Mouse (Mus musculus): Measurements from ENCODE around the gene Btbd9.

The Btbd9 gene

DNA sequence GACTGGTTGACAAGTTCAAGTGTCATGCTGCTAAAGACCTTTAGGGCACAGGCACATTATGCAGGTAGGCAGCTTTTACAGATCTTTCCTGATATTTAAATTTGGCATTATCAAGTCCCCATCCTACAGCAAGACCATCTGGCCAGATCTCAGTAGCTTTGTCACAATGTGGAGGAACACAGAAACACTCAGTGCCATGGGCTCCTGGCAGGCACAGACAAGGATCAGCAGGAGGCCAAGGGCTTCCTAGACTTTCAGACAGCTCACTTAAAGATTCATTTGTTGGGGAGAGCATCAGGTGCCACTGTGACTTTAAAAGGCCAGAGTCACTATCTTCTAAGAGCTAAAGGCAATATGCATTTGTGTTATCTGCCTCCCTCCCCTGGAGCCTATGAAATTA is 293.3 kb downstream of the Btbd9 start:
- no peak for DNase-seq (ENCODE audit: low read depth, low spot score)

DNA sequence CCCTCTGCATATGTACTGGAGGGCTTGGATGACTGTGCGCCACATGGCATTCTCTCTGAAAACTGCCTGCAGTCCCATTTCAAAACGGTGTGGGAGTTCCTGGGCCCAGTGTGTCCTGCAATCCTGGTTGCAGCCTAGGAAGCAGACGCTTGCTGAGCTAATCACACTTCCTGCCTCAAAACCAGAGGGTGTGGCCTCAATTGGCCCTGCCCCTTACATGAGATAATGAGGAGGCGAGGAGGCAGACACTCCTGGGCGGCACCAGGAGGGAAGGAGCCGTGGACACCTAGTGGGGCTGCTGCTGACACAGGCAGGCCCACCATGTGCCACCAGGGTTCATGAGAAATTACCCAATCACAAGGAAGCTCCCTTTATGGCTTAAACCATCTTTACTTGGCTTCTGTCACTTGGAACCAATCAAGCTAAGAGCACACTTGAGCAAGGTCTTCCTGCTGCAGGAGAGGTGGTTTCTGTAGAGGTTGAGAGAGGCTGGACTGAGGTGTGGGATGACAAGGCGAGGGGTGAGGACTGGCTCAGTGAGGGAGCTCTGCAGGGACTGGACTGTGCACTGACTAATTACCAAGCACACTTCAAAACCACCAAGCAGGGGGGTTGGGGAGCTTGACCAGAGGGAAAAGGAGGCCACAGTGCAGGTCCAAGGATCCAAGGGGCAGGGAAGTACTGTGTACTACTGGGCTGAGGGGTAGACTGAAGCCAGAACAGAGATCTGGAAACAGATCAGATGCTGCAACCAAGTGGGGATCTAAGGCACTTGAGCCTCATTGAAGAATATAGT is 295.8 kb downstream of the Btbd9 start:
- DNase-seq (ENCODE audit: low read depth, low spot score) = peak; percentile 82

GRCm38 (mm10) chr17:30279684-30280083 is 296.6 kb downstream of the Btbd9 start:
- DNase-seq (ENCODE audit: low read depth, low spot score) = no peak

DNA sequence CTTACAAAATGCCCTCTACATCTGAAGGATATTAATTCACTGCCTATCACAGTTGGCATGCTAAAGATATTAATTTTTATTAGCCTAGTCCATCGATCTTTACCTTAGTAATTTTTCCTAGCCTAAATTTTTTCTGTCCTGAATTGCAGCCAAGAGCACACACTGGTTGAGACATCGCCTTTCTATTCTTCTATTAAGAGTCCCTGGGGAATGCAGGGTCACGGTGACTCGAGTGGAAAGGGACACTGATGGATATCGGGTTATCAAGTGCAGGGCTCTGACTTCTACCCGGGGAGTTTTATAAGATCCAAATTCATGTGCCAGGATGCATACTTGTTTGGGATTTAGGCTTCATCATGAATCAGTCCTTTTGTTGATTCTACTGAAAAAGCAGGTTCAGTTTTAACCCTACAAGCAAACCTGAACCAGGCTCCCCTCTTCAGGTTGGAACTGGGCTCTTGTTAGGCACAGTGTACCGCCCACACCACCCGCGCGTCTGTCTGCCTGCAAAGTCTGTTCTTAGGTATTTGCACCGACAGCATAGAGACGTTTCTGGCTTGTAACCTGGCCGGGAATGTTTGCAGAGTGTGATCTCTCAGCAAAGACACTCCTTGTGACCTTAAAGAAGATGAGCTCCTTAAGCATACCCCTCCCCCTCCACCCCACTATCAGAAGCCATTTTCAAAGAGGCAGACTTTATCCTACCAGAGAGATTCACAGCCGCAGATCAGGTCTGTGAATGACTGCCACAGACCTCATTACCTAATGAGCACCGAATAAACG is 297.5 kb downstream of the Btbd9 start:
- DNase-seq (ENCODE audit: low read depth, low spot score) = peak; percentile 49

GRCm38 (mm10) chr17:30276477-30276876 is 299.8 kb downstream of the Btbd9 start:
- DNase-seq (ENCODE audit: low read depth, low spot score) = no peak

DNA sequence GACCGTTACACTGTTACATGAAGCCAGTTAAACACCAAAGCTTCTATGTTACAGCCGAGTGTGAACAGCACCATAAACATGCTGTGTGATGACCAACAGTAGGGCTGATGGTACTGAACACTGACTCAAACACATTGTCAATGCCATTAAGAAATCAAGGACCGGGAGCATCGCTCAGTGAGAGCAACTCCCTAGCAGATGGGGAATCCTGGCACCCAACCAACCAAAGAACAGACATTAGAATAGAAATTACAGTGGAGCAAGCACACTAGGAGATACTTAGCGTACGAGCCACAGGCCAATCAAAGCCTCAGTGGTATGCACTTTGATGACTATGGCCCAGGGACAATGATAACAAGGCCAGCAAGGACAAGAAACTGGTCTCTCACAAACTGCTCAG is 303.5 kb downstream of the Btbd9 start:
- DNase-seq (ENCODE audit: low read depth, low spot score) = no peak

DNA sequence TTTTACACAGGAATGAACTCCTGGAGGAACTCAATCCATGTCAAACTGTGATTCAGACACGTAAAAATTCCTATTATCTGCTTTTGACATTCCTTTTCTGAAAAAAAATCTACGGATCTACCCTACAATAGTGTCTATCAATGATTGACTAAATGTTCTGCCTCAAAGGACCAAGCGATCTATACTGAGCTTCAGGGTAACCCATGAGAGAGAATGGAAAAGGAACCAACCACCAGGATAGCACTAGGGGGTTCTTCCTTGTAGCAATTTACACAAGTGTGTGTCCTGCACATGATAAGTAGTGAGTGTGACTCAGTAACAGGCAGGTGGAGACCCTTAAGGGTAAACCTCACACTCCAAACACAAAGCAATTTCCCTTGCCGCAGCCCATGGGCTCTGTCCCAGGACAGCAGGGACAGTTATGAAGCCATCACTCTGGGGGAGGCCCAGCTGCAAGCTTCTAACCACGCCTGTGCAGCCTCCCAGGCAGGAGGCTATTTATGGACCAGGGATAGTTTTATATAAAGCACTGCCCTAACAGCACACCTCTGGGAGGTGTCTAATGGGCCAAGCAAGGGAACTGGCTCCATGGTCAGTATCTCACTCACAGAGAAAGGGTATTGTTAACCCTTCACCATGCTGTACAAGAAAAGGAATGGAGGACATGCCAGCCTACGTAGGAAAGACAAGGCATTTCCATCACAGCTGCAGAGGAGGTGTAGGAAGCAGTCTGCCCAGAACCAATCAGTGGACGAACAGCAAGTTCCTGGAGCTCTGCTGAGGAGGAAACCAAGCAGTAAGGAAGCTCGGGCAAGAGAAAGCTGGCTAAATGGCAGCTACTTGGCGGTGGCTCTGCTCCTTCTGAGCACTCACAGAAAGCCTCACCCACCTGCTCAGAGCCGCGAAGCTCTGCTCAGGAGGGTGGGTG is 306.9 kb downstream of the Btbd9 start:
- DNase-seq (ENCODE audit: low read depth, low spot score) = no peak

- DNase-seq (ENCODE audit: low read depth, low spot score) = no peak
Observed at GRCm38 (mm10) chr17:30268456-30268855, 307.8 kb downstream of the Btbd9 start.

- DNase-seq (ENCODE audit: low read depth, low spot score) = no peak
Observed at GRCm38 (mm10) chr17:30267432-30267973, 308.8 kb downstream of the Btbd9 start.

DNA sequence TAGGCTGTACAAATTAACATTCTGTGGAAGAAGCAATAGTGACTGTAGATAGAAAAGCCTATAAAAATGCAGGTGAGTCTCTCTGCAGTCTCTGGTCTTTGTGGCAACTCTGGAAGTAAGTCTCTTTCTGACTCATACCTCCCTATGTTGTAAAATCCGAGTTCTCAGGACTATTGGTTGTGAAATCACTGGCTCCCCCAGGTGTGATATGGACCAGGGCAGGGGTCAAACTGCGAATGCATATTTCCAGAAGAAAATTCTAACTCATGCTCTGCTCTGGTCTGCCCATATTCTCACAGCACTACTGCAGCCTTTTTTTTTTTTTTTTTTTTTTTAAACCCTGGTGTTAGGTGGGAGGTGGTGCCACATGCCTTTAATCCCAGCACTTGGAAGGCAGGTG is 312.8 kb downstream of the Btbd9 start:
- no peak for DNase-seq (ENCODE audit: low read depth, low spot score)

DNA sequence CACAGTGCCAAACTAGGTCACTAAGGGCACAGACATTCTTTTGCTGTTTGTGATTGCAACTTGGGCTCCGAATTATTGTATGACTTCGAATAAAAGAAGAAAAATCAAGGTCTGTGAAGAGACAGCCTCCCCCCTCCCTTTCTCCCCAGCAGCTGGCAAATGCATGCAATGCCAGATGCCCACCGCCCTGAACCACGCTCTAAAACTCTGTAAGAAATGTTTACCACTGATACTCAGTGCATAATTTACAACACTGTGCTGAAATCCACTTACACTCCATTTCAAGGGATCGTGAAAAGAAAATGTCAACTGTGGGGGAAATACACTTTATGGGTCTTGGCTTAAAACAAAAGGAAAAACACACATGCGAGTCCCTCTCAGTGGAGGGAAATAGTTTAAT is 313.3 kb downstream of the Btbd9 start:
- DNase-seq (ENCODE audit: low read depth, low spot score) = no peak

GRCm38 (mm10) chr17:30262440-30262839 is 313.8 kb downstream of the Btbd9 start:
- no peak for DNase-seq (ENCODE audit: low read depth, low spot score)

DNA sequence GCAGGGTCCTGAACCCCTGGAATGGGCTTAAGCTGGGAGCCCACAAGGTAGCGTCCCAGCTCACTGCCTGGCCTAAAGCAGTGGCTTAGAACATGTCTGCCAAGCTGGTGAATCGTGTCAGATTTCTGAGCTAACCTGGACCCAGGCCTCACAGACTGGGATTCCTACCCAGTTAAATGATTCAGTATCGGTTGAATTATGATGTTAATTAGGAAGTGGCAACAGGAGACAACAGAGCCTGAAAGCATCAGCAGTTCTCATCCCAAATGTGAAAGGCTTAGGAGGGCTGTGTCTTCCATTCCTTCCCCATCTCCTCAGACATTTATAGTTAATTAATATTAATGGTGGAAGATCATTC is 314.3 kb downstream of the Btbd9 start:
- DNase-seq (ENCODE audit: low read depth, low spot score) = peak; percentile 73

GRCm38 (mm10) chr17:30261307-30261982 is 314.8 kb downstream of the Btbd9 start:
- no peak for DNase-seq (ENCODE audit: low read depth, low spot score)

GRCm38 (mm10) chr17:30260641-30261306 is 315.5 kb downstream of the Btbd9 start:
- no peak for DNase-seq (ENCODE audit: low read depth, low spot score)

DNA sequence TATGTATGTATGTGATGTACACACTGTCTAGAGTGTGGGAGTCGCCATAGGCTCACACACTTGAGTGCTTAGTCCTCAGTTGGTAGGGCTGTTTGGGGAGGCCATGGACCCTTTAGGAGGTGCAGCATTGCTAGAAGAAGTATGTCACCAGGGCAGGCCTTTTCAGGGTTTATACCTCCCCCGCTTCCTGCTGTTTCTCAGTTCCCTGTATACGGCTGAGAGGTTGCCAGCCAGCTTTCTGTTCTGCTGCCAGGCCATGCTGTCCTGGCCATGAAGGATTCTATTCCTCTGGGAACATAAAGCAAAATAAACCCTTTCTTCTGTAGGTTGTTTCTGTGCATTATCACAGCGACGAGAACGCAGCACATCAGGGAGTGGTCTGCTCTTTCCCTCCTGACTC is 316.4 kb downstream of the Btbd9 start:
- DNase-seq (ENCODE audit: low read depth, low spot score) = no peak

DNA sequence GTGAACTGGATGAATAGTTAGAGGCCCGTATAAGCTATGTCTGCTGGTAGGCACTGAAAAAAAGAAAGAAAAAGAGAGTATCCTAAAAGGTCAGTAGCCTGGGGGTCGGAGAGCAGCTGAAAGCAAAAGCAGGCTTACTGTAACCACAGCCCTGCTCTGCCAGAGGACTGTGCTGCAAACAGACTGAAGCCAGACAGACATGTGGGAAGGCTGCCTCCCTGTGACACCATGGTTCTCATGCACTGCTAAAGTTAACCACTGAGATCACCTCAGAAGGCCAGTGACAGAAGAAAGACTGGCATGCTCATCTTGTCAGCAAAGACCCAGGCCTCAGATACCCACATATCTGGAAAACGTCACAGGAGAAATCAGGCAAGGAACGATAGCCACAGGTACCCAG is 317.8 kb downstream of the Btbd9 start:
- DNase-seq (ENCODE audit: low read depth, low spot score) = no peak

DNA sequence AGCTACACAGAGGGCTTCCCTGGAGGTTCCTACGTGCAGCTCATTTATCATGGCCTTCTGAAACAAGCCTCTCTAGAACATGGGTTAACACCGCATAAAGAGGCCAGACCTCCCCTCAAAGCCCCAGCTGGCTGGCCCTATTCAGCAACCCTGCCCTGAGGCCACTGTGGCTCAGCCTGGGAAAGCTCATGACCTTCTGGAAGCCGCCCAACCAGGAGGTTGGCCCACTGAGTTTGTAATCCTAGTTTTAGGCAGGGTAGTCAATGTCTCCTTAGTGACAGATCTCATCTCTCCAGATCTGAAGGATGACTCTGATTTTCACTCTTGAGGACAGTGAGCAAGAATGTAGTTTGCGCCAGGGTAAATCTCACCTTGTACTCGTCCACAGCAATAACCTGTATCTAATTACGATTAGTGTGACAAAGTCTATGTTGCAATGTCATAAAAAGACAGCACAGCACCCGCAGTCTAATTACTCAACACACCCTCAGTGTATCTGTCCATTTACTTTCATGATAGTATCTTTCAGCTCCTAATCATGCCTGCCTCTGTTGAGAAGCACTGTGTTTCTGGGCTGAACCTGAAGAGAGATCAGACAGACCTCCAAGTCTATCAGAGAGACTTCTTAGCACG is 320.2 kb downstream of the Btbd9 start:
- DNase-seq (ENCODE audit: low read depth, low spot score) = no peak

GRCm38 (mm10) chr17:30253924-30254323 is 322.4 kb downstream of the Btbd9 start:
- DNase-seq (ENCODE audit: low read depth, low spot score) = no peak

DNA sequence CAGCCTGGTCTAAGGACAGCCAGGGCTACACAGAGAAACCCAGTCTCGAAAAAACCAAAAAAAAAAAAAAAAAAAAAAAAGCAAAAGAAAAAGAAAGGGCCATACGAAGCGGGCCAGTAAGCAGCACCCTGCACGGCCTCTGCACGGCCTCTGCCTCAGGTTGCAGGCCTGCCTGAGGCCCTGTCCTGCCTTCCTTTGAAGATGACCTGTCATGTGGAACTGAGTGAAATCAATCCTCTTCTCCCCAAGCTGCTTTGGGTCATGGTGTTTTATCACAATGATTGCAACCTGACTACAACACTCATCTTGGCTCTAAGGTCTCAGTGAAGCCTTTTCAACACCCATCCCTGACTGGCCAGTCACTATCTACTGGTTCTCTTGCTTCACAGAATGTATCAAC is 323.3 kb downstream of the Btbd9 start:
- DNase-seq (ENCODE audit: low read depth, low spot score) = no peak

Data from ZHBTc4 (cell line).